Mouse (Mus musculus) intestine, embryonic 15.5 days (tissue): Measurements from ENCODE around the gene Pan3. TPM values are rescaled to one million over a fixed set of nuclear protein-coding genes. Genes with fewer than 3 reads are reported as not detected.

Source experiments
- ATAC-seq: fragments of 200-750 bp; cut with Nextera tagmentation; 2 replicates; pipeline ENCODE4 v1.8.0; 2017; ENCODE audit warnings: moderate TSS enrichment, moderate library complexity
- H3K27ac ChIP-seq: fragments of 300-500 bp; sonication (generic); 2 replicates; pipeline ENCODE4 v1.5.1; 2015; ENCODE audit warnings: mild to moderate bottlenecking, inconsistent platforms
- H3K27me3 ChIP-seq: fragments of 300-500 bp; sonication (generic); replicated peaks from 2 replicates; pipeline ENCODE4 v1.6.1; 2015; ENCODE audit warnings: inconsistent platforms
- H3K36me3 ChIP-seq: fragments of 300-500 bp; sonication (generic); 2 replicates; pipeline ENCODE4 v1.6.1; 2015; ENCODE audit warnings: inconsistent platforms
- H3K4me1 ChIP-seq: fragments of 300-500 bp; sonication (generic); replicated peaks from 2 replicates; pipeline ENCODE4 v1.6.1; 2015; ENCODE audit warnings: inconsistent platforms
- H3K4me2 ChIP-seq: fragments of 300-500 bp; sonication (generic); replicated peaks from 2 replicates; pipeline ENCODE4 v1.6.1; 2015; ENCODE audit warnings: mild to moderate bottlenecking, inconsistent platforms
- H3K4me3 ChIP-seq: fragments of 300-500 bp; sonication (generic); replicated peaks from 2 replicates; pipeline ENCODE4 v1.5.1; 2015; ENCODE audit warnings: inconsistent platforms
- H3K9ac ChIP-seq: fragments of 300-500 bp; sonication (generic); 2 replicates; pipeline ENCODE4 v1.6.1; 2015; ENCODE audit warnings: inconsistent platforms
- H3K9me3 ChIP-seq: fragments of 300-500 bp; sonication (generic); 2 replicates; pipeline ENCODE4 v1.6.1; 2016; ENCODE audit warnings: inconsistent platforms
- WGBS: fragments of 180-500 bp; shearing (Covaris S2); methylation state at CpG from one replicate; pipeline ENCODE4 v1.1.7; 2015; 5-methylcytosine and 5-hydroxymethylcytosine counted together
- polyA plus RNA-seq: library from polyadenylated mRNA; unstranded; fragments of >200 nt; fragmentation: Nextera tagmentation; extraction: Ambion mirVana; gene quantifications from 2 replicates; pipeline ENCODE4 v1.2.1, GENCODE M21; 2015

Gene Pan3
- polyA plus RNA-seq, result 64.5 and 67.5 TPM in 2 replicates

DNA sequence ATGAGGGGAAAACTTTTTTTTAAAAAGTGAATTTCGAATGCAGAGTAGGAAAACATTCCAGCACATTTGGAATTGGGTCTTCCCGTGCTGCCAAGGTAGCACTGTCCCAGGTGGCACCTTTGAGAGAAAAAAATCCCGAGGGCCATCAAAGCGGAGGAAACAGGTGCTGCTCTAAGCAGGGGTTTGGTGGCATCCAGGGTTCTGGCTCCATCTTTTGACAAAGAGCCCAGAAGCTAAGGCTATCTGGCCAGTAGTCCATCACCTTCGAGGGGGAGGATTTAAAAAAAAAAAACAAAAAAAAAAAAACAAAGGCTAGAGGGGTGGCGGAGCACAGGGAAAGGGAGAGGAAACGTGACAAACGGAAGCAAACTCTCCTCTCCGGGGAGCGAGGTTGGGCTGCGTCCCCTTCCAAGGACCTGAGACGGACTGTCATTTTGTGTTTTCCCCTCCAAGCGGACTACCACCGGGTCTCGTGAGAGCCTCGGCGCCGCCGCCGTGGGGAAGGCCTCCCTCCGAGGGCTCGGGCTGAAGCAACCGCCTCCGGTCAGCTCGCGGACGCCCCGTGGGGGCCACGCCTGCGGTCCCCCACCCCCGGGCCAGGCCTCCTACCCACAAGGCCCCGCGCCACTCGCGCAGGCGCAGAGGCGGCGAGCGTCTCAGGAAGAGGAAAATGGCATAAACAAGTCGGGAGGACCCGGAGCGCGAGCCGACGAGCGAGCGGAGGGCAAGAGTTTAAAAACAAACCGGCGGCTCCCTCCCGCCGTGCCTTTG is at the start of gene Pan3:
Pan3 (plus strand) TSS at position 627 of the 771 bp plus-strand sequence.
- H3K4me2 ChIP-seq, result peak within 1 kb of the TSS; percentile 70
- H3K36me3 ChIP-seq, result no peaks in the 10 kb centered on the region
- H3K9ac ChIP-seq, result peak within 1 kb of the TSS; percentile 96
- peak within 1 kb of the TSS; percentile 99 for H3K27ac ChIP-seq
- under 1% methylated on average over 51 of the region's 51 CpGs for WGBS
- peak; percentile 94 for ATAC-seq
- H3K9me3 ChIP-seq, result no peaks in the 10 kb centered on the region
- H3K27me3 ChIP-seq, result no peaks in the 10 kb centered on the region
- H3K4me1 ChIP-seq, result peaks cover 16% of the 10 kb centered on the region
- H3K4me3 ChIP-seq, result peak within 1 kb of the TSS; percentile 99

DNA sequence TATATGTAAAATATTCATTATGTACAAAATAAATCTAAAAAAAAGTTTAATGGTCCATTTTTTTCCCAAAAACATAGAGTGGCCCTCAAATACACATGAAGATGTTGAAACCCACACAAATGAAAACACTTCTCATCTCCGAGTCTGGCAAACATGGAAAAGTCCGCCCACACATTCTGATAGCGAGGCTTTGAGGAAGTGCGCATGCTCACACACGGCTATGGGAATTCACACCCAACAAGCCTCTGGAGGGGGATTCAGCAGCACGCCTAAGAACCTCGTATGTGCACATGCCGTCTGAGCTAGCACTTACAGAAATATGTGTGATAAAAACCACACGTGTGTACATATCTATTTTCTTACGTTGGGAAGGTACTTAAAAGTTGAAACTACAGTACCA is 48.6 kb upstream of the Pan3 start:
- H3K4me1 ChIP-seq, result no peaks in the 10 kb centered on the region
- ATAC-seq, result no peak
- WGBS, result 86% methylated on average over 10 of the region's 10 CpGs
- H3K9ac ChIP-seq, result no peak overlapping the region
- no peaks in the 10 kb centered on the region for H3K9me3 ChIP-seq
- no peak overlapping the region for H3K4me2 ChIP-seq
- no peak overlapping the region for H3K4me3 ChIP-seq
- no peaks in the 10 kb centered on the region for H3K36me3 ChIP-seq
- no peak overlapping the region for H3K27ac ChIP-seq
- no peaks in the 10 kb centered on the region; the same call in 1 of the 2 replicates for H3K27me3 ChIP-seq

DNA sequence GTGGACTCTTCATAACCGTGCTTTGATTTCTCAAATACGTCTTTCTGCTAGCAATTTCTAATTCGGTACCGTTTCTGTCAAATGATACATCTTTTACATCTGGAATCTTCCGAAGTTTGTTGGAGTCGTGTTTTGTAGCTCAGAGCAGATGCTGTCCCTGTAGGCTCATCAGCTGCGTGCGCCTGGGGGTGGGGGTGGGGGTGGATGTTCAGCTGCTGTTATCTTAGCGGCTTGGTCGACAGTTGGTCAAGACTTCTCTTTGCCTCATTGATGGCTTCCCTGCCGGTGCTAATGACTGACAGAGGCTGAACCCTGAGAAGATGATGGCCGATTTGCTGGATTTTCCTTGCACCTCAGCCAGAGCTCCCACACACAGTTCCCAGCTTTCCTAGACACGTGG is 43.1 kb upstream of the Pan3 start:
- Histone ChIP-seq H3K36me3 (no peaks in the 10 kb centered on the region), H3K9ac (no peak overlapping the region), H3K27me3 (no peaks in the 10 kb centered on the region), H3K4me3 (no peak overlapping the region), H3K9me3 (no peaks in the 10 kb centered on the region), H3K27ac (no peak overlapping the region), H3K4me1 (no peaks in the 10 kb centered on the region), H3K4me2 (no peak overlapping the region)
- WGBS, result 81% methylated on average over 13 of the region's 13 CpGs
- no peak for ATAC-seq

DNA sequence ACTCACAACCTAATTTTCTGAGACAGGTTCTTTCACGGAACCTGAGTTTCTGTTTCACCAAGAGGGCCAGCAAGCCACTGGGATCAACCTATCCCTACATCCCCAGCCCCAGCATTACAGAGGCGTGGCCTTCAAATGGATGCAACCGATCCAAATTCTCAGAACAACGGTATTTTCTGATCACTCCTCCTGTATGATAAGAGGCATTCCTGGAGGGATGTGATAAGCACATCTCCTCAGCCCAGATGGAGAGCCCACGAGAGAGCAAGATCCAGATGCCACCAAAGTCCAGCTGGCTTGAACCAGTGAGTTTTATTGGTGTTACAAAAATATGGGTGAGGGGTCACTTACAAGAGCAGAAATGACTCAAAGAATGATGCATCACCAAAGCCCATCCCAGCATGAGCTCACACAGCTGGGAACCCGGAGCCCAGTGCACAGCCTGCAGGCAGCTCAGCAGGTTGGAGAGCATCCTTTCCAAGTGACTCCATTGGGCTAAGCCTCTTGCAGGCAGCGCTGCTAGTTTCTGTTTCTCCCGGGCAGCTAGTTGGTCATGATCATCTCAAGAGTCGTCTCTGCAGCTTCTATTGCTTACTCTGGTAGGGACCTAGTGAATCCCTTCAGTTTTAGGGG is 41.5 kb upstream of the Pan3 start:
- 73% methylated on average over 9 of the region's 9 CpGs for WGBS
- Histone ChIP-seq H3K9ac (no peak overlapping the region), H3K4me3 (no peak overlapping the region), H3K4me1 (no peaks in the 10 kb centered on the region), H3K27ac (no peak overlapping the region), H3K36me3 (no peaks in the 10 kb centered on the region), H3K9me3 (no peaks in the 10 kb centered on the region), H3K27me3 (no peaks in the 10 kb centered on the region), H3K4me2 (no peak overlapping the region)
- no peak for ATAC-seq

DNA sequence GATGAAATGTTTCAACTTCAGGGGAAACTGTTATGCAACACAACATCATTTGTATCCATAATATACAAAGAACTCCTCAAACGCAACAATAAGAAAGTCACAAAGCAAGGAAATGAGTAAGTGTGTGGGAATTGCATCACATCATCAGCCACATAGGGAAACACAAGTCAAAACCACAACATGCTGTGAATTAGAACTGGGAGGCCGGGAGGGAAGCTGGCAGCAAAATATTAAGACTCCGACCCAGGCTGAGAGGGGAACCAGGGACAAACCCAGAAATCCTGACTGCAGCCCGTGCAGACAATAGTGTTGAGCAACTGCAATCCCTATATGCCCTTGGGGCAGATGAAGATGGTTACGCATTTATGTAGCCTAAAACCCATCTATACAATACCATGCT is 40.9 kb upstream of the Pan3 start:
- WGBS, result 82% methylated on average over 5 of the region's 5 CpGs
- Histone ChIP-seq H3K27ac (no peak overlapping the region), H3K36me3 (no peaks in the 10 kb centered on the region), H3K4me2 (no peak overlapping the region), H3K27me3 (no peaks in the 10 kb centered on the region), H3K4me3 (no peak overlapping the region), H3K9ac (no peak overlapping the region), H3K4me1 (no peaks in the 10 kb centered on the region), H3K9me3 (no peaks in the 10 kb centered on the region)
- ATAC-seq, result no peak

DNA sequence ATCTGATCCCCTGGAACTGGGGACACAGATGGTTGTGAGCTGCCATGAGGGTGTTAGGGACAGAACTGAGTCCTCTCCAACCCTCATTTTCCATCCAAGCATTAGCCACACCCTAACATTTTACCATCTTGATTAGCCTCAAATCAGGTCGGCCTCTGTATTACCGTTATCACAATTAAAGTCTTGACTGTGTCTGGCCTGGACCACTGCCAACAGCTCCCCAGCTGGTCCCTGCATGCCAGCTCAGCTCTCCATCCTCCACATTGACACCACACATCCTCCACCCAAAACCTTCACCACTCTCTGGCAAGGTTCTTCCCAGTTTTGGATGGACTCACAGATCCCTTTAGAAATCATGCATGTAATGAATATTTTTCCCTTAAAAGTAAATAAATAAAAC is 39.2 kb upstream of the Pan3 start:
- Histone ChIP-seq H3K4me3 (no peak overlapping the region), H3K4me2 (no peak overlapping the region), H3K27me3 (no peaks in the 10 kb centered on the region), H3K27ac (no peak overlapping the region), H3K9me3 (no peaks in the 10 kb centered on the region), H3K36me3 (no peaks in the 10 kb centered on the region), H3K9ac (no peak overlapping the region), H3K4me1 (no peaks in the 10 kb centered on the region)
- 53% methylated on average over 2 of the region's 2 CpGs for WGBS
- ATAC-seq, result no peak

DNA sequence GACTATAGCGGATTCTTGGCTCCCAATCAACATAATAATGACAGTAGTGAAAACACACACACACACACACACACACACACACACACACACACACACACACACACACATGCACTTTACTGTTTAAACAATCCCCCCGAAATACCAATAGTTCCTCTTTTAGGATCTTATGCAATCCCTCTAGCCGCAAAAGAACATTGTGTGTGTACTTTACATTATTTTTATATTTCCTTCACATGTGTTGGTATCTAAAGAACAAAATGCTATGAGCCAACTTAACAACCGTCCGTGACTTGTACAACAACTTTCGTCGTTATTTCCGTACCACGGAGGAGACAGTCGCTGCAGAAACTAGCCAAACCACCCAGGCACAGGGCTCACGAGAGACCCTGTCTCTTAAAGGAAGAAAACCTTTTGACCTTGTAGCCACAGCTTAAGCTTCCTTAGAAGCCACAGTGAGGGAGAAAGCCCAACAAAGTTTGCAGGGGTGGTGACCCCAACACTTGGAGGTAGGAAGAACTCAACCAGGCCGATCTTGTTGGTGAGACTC is 37.2 kb upstream of the Pan3 start:
- H3K36me3 ChIP-seq, result no peaks in the 10 kb centered on the region
- peaks cover 2% of the 10 kb centered on the region; the same call in 1 of the 2 replicates for H3K27me3 ChIP-seq
- H3K4me1 ChIP-seq, result no peaks in the 10 kb centered on the region
- no peak overlapping the region for H3K4me3 ChIP-seq
- no peak overlapping the region for H3K4me2 ChIP-seq
- no peak overlapping the region for H3K27ac ChIP-seq
- 70% methylated on average over 12 of the region's 12 CpGs for WGBS
- H3K9me3 ChIP-seq, result no peaks in the 10 kb centered on the region
- H3K9ac ChIP-seq, result no peak overlapping the region
- ATAC-seq, result no peak

DNA sequence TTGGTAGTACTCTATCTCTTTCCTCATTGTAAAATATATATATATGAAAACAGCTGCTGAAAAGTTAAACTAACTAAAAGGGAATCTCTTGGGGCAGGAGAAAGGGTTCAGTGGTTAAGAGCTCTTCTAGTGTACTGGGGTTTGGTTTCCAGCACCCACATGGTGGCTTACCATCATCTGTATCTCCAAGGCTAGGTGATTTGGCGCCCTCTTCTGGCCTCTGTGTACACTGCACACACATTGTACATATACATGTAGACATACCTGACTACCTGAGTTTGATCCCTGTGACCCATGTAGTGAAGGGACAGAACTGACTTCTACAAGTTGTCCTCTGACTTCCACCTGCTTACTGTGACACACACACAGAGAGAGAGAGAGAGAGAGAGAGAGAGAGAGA is 34.9 kb upstream of the Pan3 start:
- Histone ChIP-seq H3K9ac (no peak overlapping the region), H3K27ac (no peak overlapping the region), H3K4me1 (peaks cover 2% of the 10 kb centered on the region), H3K36me3 (no peaks in the 10 kb centered on the region), H3K27me3 (peaks cover 25% of the 10 kb centered on the region), H3K4me3 (no peak overlapping the region), H3K9me3 (no peaks in the 10 kb centered on the region), H3K4me2 (no peak overlapping the region)
- 19% methylated on average over 1 of the region's 1 CpGs for WGBS
- no peak for ATAC-seq

DNA sequence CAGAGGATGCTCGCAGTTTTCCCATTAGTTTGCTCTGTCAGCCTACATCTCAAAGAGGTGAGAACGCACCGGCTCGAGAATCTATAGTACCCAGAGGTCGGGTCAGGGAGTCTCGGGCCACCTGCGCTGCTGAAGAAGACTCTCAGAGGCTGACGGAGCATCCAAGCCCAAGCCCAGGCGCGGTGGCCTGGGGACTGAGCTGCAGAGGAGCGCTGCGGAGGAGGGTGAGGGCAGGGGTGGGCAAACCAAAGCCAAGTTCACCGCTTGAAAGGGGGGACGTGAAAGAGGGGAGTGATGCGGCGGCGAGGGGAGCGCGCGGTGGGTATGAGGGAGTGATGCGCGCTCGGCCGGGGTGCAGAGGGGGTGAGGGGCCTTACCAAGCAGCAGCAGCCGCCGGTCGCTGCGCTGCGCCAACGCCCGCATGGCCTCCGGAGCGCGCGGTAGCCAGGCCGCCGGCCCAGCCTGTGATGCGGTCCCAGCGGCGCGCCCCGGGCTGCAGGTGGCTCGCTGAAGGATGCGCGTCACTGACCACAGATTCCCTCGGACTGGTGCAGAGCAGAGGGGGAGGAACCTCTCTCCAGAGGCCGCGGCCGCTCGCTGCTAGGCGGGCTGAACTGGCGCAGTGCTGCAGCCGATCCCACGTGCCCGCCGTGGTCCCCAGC is 30.0 kb upstream of the Pan3 start, which contains the start of gene Flt3:
Flt3 (minus strand) TSS at position 647 of the 662 bp plus-strand sequence.
- peaks cover 45% of the 10 kb centered on the region for H3K27me3 ChIP-seq
- H3K4me3 ChIP-seq, result peak within 1 kb of the TSS; percentile 38
- ATAC-seq, result peak; percentile 73
- H3K4me1 ChIP-seq, result peaks cover 8% of the 10 kb centered on the region
- under 1% methylated on average over 56 of the region's 56 CpGs for WGBS
- 0 out of 2 replicates have a peak within 1 kb of the TSS, but pooled peaks have one; percentile 17 for H3K9ac ChIP-seq
- H3K9me3 ChIP-seq, result no peaks in the 10 kb centered on the region
- H3K36me3 ChIP-seq, result no peaks in the 10 kb centered on the region
- H3K4me2 ChIP-seq, result peak within 1 kb of the TSS; percentile 76
- H3K27ac ChIP-seq, result no peak within 1 kb of the TSS

DNA sequence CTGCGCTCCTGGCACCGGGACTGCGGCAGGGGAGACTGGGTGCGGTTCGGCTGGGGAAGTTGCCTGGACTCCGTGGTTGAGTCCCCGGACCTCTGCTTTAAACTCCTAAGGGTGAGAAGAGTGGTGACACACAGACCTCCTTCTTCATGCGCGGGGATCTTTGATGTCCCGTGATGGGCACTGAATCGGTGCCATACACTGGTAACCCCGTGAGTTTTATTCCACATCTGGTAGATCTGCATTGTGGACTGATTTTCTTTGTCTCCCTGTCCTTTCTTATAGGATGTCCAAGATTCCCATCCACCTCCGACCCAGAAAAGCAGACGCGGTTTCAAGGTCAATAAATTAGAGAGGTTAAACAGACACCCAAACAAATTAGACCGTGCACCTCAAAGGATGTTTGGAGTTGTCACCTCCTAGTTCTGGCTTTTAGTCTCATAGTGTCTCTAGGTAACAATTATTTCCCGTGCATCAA is 29.4 kb upstream of the Pan3 start:
- H3K4me1 ChIP-seq, result peaks cover 8% of the 10 kb centered on the region
- peaks cover 45% of the 10 kb centered on the region for H3K27me3 ChIP-seq
- H3K36me3 ChIP-seq, result no peaks in the 10 kb centered on the region
- peak overlapping the region; percentile 76 for H3K4me2 ChIP-seq
- 0 out of 2 replicates have a peak, but pooled peaks have one; percentile 4 for ATAC-seq
- WGBS, result 2% methylated on average over 17 of the region's 17 CpGs
- H3K9me3 ChIP-seq, result no peaks in the 10 kb centered on the region
- 0 out of 2 replicates have a peak overlapping the region, but pooled peaks have one; percentile 17 for H3K9ac ChIP-seq
- peak overlapping the region; percentile 38 for H3K4me3 ChIP-seq
- H3K27ac ChIP-seq, result no peak overlapping the region

DNA sequence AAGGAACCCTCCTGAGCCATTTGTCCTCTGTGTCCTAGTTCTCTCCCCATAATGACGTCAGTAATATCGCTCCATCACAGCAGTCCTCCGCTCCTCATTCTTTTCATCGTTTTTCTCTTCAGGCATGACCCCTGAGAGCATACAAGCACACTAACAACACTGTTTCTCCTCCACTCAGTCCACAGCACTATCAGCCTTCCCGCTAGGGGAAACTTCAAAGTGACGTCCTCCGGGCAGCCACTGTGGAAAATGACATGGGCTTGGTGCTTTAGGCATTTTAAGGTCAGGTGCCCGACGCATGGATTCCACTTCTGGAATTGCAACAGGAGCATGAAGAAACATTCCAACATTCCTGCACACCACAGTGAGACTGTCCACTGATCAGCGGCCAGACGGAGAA is 28.9 kb upstream of the Pan3 start:
- 27% methylated on average over 11 of the region's 11 CpGs for WGBS
- no peak overlapping the region for H3K27ac ChIP-seq
- H3K27me3 ChIP-seq, result peaks cover 45% of the 10 kb centered on the region
- H3K4me2 ChIP-seq, result no peak overlapping the region
- no peak for ATAC-seq
- H3K36me3 ChIP-seq, result no peaks in the 10 kb centered on the region
- H3K4me3 ChIP-seq, result no peak overlapping the region
- H3K9ac ChIP-seq, result no peak overlapping the region
- no peaks in the 10 kb centered on the region for H3K9me3 ChIP-seq
- peaks cover 8% of the 10 kb centered on the region for H3K4me1 ChIP-seq

DNA sequence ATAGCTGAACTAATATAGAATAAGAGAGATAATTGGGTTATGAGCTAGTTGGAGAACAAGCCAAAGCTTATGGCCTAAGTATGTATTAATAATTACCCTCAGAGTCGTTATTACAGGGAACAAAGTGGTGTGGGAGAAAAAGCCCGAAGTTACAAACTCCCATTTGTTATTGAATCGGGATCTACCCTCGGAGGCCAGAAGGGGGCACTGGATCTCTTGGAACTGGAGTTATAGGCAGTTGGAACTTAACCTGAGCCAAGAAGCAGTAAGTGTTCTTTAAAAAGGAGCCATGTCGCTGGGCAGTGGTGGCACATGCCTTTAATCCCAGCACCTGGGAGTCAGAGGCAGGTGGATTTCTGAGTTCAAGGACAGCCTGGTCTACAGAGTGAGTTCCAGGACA is 27.5 kb upstream of the Pan3 start:
- no peak for ATAC-seq
- Histone ChIP-seq H3K4me1 (peaks cover 8% of the 10 kb centered on the region), H3K27ac (no peak overlapping the region), H3K9me3 (no peaks in the 10 kb centered on the region), H3K9ac (no peak overlapping the region), H3K36me3 (no peaks in the 10 kb centered on the region), H3K4me3 (no peak overlapping the region), H3K4me2 (no peak overlapping the region), H3K27me3 (peaks cover 43% of the 10 kb centered on the region)
- WGBS, result 23% methylated on average over 5 of the region's 5 CpGs
